Mouse (Mus musculus): ENCODE measurements around the gene Mmp28.

Gene Mmp28

DNA sequence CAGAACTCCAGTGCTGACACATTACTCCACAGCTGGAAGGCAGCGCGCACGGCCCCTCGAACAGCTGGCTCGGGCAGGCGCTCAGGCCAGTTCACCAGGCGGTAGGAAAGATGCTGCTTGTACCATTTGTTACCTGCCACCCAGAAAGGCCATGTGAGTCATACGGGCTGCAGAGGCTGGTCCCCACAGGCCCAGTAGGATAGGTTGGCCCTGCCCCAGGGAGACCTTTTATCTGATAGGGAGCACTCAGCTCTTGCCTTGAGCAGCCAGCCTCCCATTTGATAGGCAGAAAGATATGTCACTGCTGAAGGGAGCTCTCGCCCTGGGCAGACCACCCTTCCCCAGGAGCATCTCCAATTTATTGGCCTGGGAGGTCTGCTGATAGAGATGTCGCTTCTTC lies 15.3 kb downstream of the Mmp28 start:
- DNase-seq, result no peak

DNA sequence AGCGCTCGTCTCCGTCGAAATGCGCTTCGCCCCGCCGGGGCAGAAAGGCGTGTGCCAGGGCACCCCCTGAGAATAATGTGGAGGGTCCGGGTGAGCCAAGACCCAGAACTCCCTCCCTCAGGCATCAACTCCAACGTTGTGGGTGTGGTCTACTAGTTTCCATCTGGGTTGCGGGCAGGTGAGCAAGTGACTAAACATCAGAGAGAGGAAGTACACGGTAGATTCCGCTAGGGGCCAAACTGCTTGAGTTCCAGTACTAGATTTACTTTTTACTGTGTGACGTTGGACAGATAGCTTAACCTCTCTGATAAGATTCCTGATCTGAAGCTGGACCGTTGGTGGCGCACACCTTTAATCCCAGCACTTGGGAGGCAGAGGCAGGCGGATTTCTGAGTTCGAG lies 17.9 kb downstream of the Mmp28 start:
- DNase-seq, result no peak

DNA sequence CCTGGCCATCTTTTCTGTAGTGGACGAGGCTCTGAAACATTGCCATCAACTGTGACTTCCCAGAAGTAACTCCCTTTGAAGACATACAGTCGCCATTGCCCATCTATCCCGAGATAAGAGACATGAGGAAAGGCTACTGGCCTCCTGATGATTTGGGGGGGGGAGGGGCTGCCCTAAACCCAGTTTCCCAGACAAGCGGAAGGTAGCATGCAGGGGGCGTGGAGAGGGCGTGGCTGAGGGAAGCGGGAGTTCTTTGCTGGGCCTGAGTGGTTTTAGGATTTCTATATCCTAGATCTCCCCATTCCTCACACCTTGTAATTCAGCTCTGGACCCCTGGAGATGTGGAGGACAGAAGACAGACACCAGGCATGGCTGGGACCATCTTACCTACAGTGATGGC lies 19.0 kb downstream of the Mmp28 start:
- DNase-seq, result no peak

DNA sequence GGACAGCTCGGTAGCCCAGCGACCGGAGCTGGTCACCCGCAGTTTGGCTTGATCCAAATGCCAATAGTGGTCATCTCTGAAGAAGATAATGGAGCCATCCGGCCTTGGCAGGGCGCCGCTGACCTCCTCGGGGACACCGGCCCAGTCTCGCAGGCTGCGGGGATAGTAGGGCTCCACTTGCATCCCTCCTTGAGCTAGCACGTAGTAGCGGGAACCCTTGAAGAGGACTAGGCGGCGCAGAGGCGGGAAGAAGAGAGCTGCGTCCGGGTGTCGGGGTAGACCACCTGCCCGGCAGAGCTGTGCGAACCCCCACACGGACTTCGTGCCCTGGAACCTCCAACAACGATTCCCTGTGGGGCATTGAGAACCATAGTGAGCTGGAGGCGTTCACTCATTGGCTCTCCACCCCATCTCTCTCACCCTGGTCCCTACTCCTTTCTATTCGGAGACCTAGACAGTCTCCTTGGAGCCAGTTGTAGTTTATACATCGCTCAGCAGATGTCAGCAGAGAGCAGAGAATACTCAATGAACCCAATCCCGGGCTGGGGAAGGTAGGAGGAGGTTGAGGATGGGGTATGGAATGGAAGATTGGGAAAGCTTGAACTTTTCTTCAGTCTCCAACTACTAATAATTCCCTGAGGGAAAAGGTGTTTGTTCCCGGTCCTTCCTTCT lies 20.1 kb downstream of the Mmp28 start:
- peak; percentile 75 for DNase-seq

DNA sequence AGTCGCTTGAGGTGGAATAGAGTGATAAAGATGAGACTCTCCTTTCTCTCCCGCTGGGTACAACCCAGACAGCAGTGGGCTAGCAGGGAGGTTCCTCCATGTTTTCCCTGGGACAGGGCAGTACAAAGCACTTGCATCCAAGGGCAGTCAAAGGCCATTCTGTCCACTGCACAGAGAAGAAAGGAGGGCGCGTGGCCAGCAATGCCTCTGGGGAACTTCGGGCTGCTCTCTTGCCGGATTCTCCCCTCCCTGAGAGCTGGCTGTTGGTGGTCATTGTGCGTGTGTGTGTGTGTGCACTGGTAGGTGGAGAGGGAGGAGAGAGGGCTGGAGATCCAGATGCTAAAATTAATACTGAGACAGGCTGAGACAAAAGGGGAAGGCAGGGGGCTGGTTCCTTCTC lies 21.6 kb downstream of the Mmp28 start:
- no peak for DNase-seq

DNA sequence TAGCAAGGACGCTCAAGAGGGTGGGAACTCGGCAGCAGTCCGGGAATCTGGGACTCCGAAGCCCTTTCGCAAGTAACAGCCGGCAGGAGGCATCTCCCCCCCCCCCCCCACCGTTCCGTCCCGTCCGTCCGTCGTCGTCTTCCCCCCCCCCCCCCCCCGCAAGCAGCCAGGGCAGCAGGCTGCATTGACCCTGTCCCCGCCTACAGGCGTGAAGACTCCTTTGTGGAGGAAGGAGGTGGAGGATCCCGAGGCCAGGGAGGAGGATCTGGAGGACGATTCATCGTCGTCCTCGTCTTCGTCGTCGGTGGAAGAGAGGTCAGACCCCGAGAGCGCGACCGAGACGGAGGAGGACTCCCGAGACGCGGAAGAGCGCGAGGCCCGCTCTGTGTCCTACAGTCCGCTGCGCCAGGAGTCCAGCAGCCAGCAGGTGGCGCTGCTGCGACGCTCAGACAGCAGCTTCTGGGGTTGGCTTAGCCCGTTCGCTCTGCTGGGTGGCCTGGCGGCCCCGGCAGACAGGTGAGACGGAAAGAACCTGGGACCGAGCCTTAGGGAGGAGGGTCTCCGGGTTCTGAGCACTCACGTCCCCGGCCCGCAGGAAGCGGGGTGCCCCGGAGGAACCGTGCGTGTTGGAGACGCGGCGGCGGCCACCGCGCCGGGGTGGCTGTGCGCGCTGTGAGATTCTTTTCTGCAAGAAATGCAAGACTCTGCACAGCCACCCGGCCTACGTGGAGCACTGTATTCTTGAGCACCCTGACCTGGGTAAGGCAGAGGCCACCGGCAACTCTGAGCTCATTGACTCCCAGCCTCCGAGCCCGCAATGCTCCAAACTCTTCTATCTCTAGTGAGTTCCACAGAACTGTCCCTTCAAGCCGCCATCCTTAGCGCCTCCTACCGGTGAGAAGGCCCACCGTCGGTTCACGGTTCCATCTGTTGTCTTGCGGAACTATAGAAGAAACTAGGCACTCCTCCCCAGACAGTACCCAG lies 22.5 kb downstream of the Mmp28 start:
- peak; percentile 85 for DNase-seq

DNA sequence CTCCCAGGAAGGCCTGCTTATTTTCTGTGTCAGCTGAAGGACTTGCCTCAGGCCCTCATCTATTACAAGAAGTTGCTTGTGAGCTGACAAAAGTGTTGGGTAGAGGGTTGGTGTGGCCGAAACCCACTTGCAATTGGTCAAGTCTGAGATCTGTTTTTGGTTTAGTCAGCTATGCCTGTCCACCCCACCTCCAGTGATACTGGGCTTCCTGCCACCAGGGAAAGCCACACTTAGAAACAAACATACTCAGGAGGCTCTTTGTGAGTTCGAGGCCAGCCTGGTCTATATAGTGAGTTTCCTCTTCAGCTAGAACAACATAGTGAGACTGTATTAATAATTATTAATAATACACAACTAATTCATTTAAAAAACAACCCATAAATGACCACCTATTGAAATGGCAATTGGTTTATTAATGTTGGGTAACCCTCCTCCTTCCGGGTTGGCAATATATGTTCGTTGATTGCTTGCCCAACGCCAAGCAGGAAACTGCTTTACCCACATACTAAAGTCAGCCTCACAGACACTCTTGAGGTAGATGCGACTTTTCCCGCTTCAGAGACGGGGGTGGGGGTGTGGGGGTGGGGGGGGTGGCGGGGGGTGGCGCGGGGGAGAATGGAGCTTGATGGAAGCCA lies 23.3 kb downstream of the Mmp28 start:
- DNase-seq, result no peak

DNA sequence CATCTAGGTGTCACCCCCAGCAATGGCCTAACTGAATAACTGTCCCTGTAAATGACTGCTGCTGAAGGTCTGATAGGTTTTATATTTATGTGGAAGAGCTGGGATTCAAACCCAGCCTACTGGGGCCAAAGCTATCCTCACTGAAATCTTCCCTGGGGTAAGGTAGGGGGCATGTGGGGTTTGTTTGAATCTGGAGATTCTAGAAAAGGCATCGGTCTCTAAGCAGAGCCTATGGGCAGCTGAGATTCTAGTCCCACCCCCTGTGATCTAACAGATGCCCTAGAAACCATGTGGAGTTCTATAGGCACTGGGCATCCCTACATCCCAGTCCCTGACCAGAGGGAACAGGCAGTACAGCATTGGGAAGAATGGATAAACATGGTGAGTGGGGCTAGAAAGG lies 25.5 kb downstream of the Mmp28 start, which contains the start of gene 1700020L24Rik:
TSS of gene 1700020L24Rik (plus strand) at position 301 of the 400 bp plus-strand sequence.
- DNase-seq, result no peak

DNA sequence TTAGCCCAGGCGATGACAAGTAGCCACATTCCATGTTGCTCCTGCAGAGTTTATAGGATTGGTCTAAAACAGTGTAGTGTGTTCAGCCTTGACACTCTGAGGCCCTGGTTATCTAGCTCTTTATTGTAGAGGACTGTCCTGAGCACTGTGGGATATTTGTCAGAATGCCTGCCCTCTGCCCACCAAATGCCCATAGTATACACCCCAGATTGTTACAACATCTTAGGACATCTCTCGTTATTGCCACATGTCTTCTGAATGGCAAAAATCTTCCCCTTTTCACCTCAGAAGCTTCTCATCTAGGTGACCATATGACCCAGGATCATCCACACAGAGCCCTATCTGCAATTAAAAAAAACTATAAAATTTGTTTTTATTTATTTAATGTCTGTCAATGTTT lies 30.3 kb downstream of the Mmp28 start:
- DNase-seq, result no peak

DNA sequence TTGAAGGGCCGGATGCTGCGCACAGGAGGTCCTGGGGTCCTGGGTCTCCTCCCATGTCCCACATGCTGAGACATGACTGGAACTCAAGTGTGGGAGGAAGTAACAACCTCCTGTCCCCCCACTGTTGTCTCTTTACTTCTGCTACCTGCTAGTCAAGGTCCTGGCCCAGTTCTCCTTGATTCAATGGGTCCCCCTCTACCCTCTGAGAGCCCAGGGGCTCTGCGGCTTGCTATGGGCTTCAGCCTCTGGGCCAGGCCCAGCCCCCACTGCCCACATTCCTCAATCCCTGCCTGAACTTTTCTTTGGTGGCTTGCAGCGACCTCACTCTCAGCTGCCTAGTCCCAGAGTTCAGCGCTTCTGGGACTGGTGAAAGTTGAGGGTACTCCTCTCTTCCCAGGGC lies 33.5 kb downstream of the Mmp28 start, which contains the start of gene Gas2l2:
TSS of gene Gas2l2 (minus strand) at position 101 of the 400 bp plus-strand sequence.
- no peak for DNase-seq

DNA sequence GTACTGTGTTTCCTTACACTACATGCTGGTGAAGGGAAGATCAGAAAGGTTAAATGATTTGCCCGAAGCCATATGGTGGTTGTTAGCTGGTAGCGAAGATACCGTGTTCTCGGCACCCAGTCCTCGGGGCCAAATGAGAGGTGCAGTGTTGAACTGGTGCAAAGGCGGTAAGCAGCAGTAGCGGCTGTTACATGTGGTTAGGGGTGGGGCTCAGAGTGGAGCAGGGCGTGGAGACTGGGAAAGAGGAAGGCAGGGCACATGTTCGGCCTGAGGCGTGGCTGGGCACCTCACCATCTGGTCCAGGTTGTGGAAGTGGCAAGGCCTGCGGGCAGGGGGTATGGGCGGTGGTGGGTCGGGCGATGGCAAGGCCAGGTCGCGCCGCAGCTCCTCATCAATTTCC lies 35.9 kb downstream of the Mmp28 start:
- DNase-seq, result no peak

DNA sequence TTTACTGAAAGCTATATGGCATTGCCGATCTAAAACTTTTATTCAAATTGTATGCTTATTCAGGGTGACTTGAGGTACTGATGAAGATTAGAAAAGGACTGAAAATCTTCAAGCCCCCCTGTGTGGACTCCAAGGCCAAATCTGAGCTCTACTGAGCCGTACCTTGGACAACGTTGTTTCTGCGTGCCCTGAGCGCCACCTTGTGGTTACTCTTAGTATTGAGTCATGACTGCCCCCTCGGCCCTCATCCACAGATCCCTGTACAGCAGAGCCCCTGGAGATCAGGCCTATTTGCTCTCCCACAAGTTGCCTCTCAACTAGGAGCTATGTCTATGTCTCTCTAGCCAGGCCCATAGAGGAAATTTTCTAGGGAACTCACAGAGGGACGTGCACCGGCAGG lies 38.2 kb downstream of the Mmp28 start:
- DNase-seq, result peak; percentile 74

DNA sequence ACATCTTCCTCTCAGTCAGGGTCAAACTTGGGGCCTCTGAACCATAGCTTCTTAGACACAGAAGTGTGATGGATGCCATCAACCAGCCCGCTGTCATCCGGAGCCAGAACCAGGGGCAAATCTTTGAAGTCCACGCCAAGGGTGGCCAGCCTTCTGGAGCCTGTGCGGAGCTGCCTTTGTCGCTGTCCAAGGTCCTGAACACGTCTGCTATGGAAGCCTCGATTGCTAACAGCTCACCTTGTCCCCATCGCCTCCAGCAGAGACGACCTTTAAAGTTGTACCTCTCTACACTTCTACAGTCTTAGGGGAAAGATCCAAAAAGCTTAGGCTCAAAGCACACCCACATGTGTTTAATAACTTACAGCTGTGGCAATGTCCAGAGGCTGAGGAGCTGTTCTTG lies 41.6 kb downstream of the Mmp28 start:
- DNase-seq, result no peak

DNA sequence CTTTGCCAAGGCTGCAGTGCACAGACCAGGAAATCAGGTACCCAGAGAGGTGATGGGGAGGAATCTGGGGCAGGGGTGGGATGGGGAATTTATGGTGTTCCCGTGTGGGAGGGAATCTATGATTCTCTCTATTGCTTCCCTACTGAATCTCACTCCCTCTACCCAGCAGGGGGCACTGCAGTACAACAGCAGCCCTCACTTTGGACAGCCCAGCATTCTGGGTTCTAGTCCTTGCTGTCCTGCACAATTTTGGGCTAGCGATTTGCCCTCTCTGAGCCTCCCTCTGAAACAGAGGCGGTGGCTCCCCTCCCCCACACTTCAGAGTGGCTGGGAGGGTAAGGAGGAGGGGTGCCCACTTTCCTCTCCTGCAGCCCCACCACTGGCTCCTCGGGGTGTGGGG lies 42.5 kb downstream of the Mmp28 start:
- DNase-seq, result no peak

DNA sequence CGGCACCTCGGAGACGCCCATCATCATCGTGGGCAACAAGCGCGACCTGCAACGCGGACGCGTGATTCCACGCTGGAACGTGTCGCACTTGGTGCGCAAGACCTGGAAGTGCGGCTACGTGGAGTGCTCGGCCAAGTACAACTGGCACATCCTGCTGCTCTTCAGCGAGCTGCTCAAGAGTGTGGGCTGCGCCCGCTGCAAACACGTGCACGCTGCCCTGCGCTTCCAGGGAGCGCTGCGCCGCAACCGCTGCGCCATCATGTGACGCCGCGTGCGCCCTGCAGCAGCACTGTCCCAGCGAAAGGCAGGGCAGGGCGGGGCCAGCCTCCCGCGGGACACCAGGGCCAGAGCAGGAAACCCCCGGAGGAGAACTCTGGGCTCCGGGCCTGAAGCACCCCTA lies 44.3 kb downstream of the Mmp28 start:
- DNase-seq, result no peak

DNA sequence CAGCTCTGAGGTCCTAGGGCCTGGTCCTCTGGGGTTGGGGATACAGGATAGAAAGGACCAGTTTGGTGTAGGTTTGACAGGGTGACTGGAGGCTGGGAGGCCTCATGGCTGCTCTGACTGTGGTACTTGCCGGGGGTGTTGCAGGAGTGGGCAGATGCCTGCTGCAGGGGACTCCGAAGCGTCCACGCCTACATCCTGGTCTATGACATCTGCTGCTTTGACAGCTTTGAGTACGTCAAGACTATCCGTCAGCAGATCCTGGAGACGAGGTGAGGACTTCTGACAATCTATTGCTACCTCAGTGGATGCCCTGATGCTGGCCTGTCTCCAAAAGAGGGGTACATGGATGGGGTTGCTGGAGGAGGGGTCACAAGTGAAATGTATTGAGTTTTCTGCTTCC lies 45.2 kb downstream of the Mmp28 start:
- no peak for DNase-seq

DNA sequence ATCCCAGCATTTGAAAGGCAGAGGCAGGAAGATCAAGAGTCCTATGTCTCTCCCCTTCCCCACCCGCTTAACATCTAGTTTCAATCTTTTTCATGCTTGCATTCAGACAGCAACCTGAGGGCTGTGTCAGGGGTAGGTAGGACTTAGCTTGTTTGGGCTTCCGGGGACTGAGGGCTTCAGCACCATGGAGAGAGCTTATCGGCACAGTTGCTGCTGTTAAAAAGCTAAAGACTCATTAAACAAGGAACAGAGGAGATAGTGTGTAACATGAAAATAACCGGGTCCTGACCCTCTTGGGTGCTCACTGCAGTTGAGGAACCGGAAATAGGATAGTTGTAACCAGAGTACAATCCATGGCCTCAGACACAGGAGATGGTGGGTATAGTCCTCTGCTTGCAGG lies 45.8 kb downstream of the Mmp28 start:
- DNase-seq, result no peak

DNA sequence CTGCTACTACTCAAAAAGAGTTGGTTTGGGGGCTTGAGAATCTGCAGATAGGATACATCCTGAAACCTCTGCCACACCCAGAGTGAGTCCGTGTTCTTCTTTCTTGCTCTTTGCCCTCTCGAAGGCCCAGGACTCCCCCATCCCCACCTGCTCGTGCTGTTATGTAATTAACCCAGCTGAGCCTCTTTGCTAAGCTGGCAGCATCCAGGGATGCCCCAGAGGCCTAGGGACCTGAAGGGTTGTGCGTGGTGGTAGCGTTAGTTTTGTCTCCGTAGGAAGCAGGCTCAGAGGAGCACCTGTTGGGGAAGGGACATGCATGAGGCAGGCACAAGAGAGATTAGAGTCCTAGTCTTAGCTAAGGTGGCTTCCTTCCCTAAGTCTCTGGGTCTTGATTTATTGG lies 52.4 kb downstream of the Mmp28 start:
- DNase-seq, result no peak

DNA sequence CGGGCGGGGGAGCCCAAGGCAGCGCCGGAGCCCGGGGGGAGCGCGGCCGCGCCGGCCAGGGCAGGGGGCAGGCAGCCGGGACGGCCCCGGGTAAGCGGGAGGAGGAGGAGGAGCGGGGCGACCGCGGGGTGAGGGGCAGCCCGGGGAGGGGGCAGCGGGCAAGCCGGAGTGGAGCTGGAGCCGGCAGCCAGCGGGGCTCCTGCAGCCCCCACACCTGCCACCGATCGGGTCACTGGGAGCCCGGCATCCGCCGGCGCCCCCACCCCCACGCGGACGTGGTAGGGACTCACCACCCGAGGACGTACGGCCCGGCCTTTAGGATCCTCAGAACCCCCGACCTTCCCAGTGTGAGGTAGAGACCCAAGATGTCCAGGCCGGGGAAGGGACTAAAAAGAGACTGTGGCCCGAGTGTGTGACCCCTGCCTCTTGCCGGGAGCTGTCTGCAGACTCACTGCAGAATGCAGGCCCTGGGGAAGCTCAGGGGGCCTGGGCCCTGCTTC lies 53.0 kb downstream of the Mmp28 start:
- DNase-seq, result peak; percentile 33

DNA sequence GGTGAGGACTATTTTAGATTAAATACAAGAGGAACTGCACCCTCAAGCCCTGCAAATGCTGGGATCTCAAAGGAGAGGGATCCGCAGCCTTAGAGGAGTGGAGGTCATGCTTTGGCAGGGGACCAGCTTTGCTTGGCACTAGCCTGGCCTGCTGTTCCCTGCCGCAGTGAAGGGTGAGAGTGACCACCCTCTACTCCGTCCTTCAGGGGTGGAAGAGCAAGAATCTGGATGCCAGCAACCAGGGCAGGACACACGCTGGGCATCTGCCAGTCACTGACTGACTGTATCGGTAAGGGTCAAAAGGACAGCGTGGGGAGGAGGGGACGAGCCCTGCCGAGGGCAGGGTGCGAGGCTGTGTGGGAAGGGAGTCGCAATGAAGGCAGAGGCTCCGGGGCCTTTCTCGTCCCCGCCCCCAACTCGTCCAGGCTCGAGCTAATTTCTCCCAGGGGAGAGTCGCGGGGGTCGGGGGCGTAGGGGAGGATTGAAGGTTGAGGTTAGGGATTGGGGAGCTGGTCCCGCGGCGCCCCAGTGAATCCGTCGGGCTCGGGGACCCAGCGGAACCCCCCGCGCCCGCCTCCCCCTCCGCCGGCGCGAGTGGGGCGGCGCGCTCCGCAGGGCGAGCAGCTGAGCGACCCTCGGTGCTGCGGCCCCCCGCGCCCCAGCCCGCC lies 53.6 kb downstream of the Mmp28 start, which contains the start of gene Rasl10b:
TSS of gene Rasl10b (plus strand) at position 51 of the 668 bp plus-strand sequence.
- DNase-seq, result peak; percentile 52

DNA sequence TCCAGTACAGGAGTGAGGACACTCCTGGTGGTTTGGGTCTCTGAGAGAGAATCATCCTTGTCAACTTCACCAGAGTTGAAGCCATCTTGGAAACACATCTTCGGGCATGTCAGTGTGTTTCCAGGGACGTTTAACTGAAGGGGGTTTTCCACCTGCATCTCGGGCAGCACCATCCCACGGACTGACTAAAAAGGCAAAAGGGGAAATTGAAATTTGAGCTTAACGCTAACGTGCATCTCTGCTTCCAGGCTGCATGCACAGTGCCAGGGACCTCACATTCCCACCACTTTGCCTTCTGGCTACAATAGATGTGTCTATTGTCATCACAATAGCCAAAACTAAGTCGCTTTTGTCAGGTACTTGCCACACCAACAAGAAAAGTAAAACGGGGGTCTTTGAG lies 54.6 kb downstream of the Mmp28 start:
- no peak for DNase-seq

DNA sequence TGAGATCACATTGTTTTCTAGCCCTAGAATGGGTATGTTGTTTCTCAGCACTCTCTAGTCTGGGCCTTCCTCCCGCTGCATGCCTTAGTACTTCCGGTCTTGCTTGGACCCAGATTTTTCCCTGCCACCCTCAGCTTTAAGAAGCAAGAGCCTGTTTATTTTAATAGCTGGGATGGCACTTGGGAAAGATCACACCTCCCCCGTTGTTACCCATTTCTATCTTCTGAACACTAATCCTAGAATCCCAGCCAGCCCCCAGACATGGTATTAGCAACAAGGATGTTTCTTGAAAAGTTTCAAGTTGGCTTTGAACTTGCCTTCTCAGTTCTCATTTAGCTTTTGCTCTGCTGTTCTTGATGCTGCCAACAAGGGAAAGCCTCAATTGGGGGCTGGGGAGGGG lies 56.5 kb downstream of the Mmp28 start:
- no peak for DNase-seq

DNA sequence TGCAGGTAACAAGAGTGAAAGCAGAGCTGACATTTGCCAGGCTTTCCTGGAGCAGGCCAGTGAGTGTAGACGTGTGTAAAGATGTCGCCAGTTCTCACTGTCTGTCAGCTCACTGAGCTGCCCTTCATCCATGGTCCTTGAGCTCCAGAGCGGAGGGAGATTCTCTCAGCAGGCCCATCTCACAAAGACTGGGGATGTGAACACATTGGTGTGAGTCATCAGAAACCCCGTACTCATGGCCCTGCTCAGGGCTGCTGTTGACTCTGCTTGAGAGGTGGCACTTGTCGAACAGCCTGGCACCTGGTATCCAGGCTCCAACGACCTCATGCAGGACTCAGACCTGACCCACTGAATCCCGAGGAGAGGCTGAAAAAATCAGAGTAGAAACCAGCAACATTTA lies 59.1 kb downstream of the Mmp28 start:
- DNase-seq, result no peak

Data from cerebellum, adult 11 months (tissue).